Mouse (Mus musculus): ENCODE data around the gene Ubox5. TPM values are rescaled to one million over a fixed set of nuclear protein-coding genes. Genes with fewer than 3 reads are reported as not detected.

Ubox5 gene
- total and polyA plus RNA-seq, 3 experiments: 5.5 to 10.6 (median 7.0) TPM

GRCm38 (mm10) chr2:130667559-130667958, 37.7 kb upstream of the Ubox5 start, which contains the start of gene Itpa (continued):
- TF ChIP-seq RAD21 (IDR thresholded peaks at IDR 0.05; ENCODE audit: low read depth, low read length) (peak; percentile 52), KAT2A (IDR thresholded peaks at IDR 0.05; ENCODE audit: insufficient replicate concordance, low read length) (peak; percentile 77; the same call in 1 of the 2 replicates), MAFK (IDR thresholded peaks at IDR 0.05; ENCODE audit: insufficient replicate concordance, low read length) (no peak), NRF1 (IDR thresholded peaks at IDR 0.05; ENCODE audit: low read depth, low read length) (peak; percentile 52; the same call in 1 of the 2 replicates), SIN3A (IDR thresholded peaks at IDR 0.05; ENCODE audit: low read length) (peak; percentile 86), POLR2A (IDR thresholded peaks at IDR 0.05; ENCODE audit: low read depth, low read length) (peak; percentile 92), ZMIZ1 (IDR thresholded peaks at IDR 0.05; ENCODE audit: low read depth, low read length) (no peak)

GRCm38 (mm10) chr2:130664102-130664701, 34.4 kb upstream of the Ubox5 start, which contains the start of gene Ddrgk1:
TSS of gene Ddrgk1 (minus strand) at chr2:130664659.
- TF ChIP-seq TBP (conservative IDR thresholded peaks at IDR 0.05; ENCODE audit: low read depth, low read length): 0 out of 2 replicates have a peak, but pooled peaks have one; percentile 42
- TF ChIP-seq ETS1 (conservative IDR thresholded peaks at IDR 0.05; ENCODE audit: low read depth, low read length): no peak
- TF ChIP-seq MAFK (IDR thresholded peaks at IDR 0.05; ENCODE audit: insufficient replicate concordance, low read length): no peak
- TF ChIP-seq ELF1 (IDR thresholded peaks at IDR 0.05; ENCODE audit: low read depth, low read length): peak; percentile 35; the same call in 1 of the 2 replicates
- no peak for TF ChIP-seq CHD1 (IDR thresholded peaks at IDR 0.05; ENCODE audit: low read depth, low read length)
- peak; percentile 81; the same call in 1 of the 2 replicates for TF ChIP-seq E2F4 (IDR thresholded peaks at IDR 0.05; ENCODE audit: insufficient replicate concordance, low read depth, low read length)
- peak; percentile 94 for TF ChIP-seq NRF1 (IDR thresholded peaks at IDR 0.05; ENCODE audit: low read depth, low read length)
- no peak for TF ChIP-seq RCOR1 (conservative IDR thresholded peaks at IDR 0.05; ENCODE audit: low read depth, low read length)
- peak; percentile 45; the same call in 1 of the 2 replicates for TF ChIP-seq TCF12 (IDR thresholded peaks at IDR 0.05; ENCODE audit: low read depth, low read length)
- TF ChIP-seq IRF4 (IDR thresholded peaks at IDR 0.05; ENCODE audit: low read depth, low read length): no peak
- TF ChIP-seq NELFE (IDR thresholded peaks at IDR 0.05; ENCODE audit: low read depth, low read length): peak; percentile 94
- TF ChIP-seq SMC3 (IDR thresholded peaks at IDR 0.05; ENCODE audit: low read depth, low read length): no peak
- TF ChIP-seq SIN3A (IDR thresholded peaks at IDR 0.05; ENCODE audit: low read length): peak; percentile 82
- TF ChIP-seq JUND (conservative IDR thresholded peaks at IDR 0.05; ENCODE audit: low read depth, low read length): no peak
- no peak for TF ChIP-seq MAX (IDR thresholded peaks at IDR 0.05; ENCODE audit: low read length)
- peak; percentile 61 for TF ChIP-seq MYC (IDR thresholded peaks at IDR 0.05; ENCODE audit: low read depth, low read length)
- no peak; the same call in 1 of the 2 replicates for TF ChIP-seq MXI1 (IDR thresholded peaks at IDR 0.05; ENCODE audit: low read depth, low read length)
- TF ChIP-seq BHLHE40 (IDR thresholded peaks at IDR 0.05; ENCODE audit: low read depth, low read length): no peak; the same call in 1 of the 2 replicates
- TF ChIP-seq ZMIZ1 (IDR thresholded peaks at IDR 0.05; ENCODE audit: low read depth, low read length): peak; percentile 74; the same call in 1 of the 2 replicates
- TF ChIP-seq POLR2AphosphoS2 (IDR thresholded peaks at IDR 0.05; ENCODE audit: low read depth, low read length): 0 out of 2 replicates have a peak, but pooled peaks have one; percentile 76
- no peak for TF ChIP-seq ZC3H11A (IDR thresholded peaks at IDR 0.05; ENCODE audit: low read depth, low read length)
- peak; percentile 69 for TF ChIP-seq HCFC1 (IDR thresholded peaks at IDR 0.05; ENCODE audit: low read depth, low read length)
- no peak; the same call in none of the 2 replicates for TF ChIP-seq RAD21 (IDR thresholded peaks at IDR 0.05; ENCODE audit: low read depth, low read length)
- TF ChIP-seq CTCF (conservative IDR thresholded peaks at IDR 0.05 in 1 of 2, IDR thresholded peaks at IDR 0.05 in 1 of 2; ENCODE audit: low read depth in 2 of 2, low read length in 2 of 2): peak in 1 of 2 experiments; percentile 29; a peak in 1 of 4 replicates
- peak; percentile 94 for TF ChIP-seq POLR2A (IDR thresholded peaks at IDR 0.05; ENCODE audit: low read depth, low read length)
- no peak for TF ChIP-seq ZNF384 (IDR thresholded peaks at IDR 0.05; ENCODE audit: low read depth, low read length)
- DNase-seq (ENCODE audit: extremely low read depth): peak; percentile 97
- peaks cover 4 to 46% of the 10 kb centered on the region in 2 experiments; a peak in 3 of 4 replicates for H3K4me1 ChIP-seq (ENCODE audit: control insufficient read depth in 1 of 2, insufficient read depth in 2 of 2)
- no peaks in the 10 kb centered on the region for H3K27me3 ChIP-seq (replicated peaks)
- peak within 1 kb of the TSS; percentile 66 to 69 (median 68) for H3K4me3 ChIP-seq (replicated peaks in 1 of 3; ENCODE audit: low read depth in 2 of 3, low read length in 2 of 3, poor library complexity in 1 of 3)
- no peaks in the 10 kb centered on the region for H3K9me3 ChIP-seq (replicated peaks; ENCODE audit: low read length)
- H3K27ac ChIP-seq (ENCODE audit: insufficient read depth, low read depth): peak within 1 kb of the TSS; percentile 87
- dilution Hi-C loops (cut with MboI; ENCODE audit: extremely low pct_ligation_motif_present, extremely low pct_unique_long_range_greater_than_20kb, low sequenced_read_pairs): no loop called here
- H3K36me3 ChIP-seq (replicated peaks in 1 of 2; ENCODE audit: control insufficient read depth in 1 of 2, insufficient read depth in 1 of 2, low read length in 1 of 2): peaks cover 16 to 33% of the 10 kb centered on the region in 2 experiments
- in situ Hi-C loops (cut with MboI; ENCODE audit: low pct_ligation_motif_present, low pct_unique_long_range_greater_than_20kb, low sequenced_read_pairs): no loop called here
- H3K9ac ChIP-seq (ENCODE audit: insufficient read depth, low read depth): peak within 1 kb of the TSS; percentile 78
- H3K79me2 ChIP-seq (replicated peaks; ENCODE audit: control insufficient read depth, extremely low read depth, insufficient read depth, poor library complexity, severe bottlenecking): peaks cover 18% of the 10 kb centered on the region
- H3K4me2 ChIP-seq (ENCODE audit: insufficient read depth, low read depth, poor library complexity, severe bottlenecking): peak within 1 kb of the TSS; percentile 88
